Mouse (Mus musculus): ENCODE measurements around the gene Adamts6.
A peak's percentile ranks its signal among the peaks of the same experiment; 100 is the strongest.

Adamts6 gene

GRCm38 (mm10) chr13:104468061-104468460 is 180.4 kb downstream of the Adamts6 start:
- DNase-seq, result no peak

GRCm38 (mm10) chr13:104476285-104476956 is 188.8 kb downstream of the Adamts6 start:
- DNase-seq, result no peak

DNA sequence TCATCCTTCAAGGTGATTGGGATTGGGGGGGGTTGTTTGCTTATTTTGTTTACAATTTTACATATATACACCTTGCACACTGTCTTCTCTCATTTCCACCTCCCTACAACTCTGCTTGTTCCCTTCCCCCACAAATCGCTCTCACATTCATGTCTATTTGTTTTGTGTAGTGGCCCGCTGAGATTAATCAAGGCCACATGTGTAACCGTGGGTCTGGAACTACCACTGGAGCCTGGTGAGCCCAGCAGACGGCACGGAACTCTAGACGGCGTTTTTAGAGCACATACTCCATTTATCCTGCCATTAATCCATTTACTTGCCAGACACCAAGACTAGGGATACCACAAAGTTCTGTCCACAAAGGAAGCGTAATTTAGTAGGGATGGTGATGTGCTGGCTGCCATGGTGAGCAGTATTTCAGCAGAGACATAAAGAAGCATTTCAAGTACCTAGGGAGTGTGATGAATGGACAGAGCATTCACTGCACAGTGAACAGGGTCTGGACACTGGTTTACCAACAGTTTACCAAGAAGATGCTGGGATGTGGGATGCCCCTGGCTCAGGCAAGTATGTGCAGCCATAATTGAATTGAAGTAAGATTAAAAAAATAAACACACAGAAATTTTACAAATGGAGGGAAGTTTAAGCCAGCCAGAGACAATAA is 194.9 kb downstream of the Adamts6 start:
- DNase-seq, result no peak

GRCm38 (mm10) chr13:104483111-104483722 is 195.6 kb downstream of the Adamts6 start:
- DNase-seq, result peak in 1 of 2 experiments; percentile 29

GRCm38 (mm10) chr13:104491046-104491811 is 203.6 kb downstream of the Adamts6 start:
- no peak for DNase-seq

DNA sequence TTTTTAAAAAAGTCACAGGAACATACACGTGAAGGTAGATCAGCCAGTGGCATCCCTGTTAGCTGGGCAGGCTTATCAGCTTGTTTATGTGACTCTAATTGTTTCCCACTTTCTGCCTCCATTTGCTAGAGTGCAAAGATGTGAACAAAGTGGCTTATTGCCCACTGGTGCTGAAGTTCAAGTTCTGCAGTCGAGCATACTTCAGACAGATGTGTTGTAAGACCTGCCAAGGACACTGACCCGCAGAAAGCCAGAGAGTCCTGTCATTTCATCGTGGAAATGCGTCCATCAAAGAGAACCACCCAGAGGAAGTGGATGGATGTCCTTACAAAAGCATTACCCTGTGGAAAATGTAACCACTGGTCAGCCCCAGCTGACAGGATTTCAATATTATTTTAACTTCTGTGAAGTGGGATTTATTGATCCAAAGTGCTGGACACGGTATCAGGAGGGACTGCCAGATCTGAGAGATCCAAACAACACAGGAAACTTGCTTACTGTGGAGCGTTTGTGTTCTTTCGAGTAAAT is 205.9 kb downstream of the Adamts6 start:
- DNase-seq, result no peak

- DNase-seq, result no peak
Measured at GRCm38 (mm10) chr13:104494200-104494873, 206.7 kb downstream of the Adamts6 start.

- no peak for DNase-seq
Measured at GRCm38 (mm10) chr13:104497592-104497991, 210.0 kb downstream of the Adamts6 start.

DNA sequence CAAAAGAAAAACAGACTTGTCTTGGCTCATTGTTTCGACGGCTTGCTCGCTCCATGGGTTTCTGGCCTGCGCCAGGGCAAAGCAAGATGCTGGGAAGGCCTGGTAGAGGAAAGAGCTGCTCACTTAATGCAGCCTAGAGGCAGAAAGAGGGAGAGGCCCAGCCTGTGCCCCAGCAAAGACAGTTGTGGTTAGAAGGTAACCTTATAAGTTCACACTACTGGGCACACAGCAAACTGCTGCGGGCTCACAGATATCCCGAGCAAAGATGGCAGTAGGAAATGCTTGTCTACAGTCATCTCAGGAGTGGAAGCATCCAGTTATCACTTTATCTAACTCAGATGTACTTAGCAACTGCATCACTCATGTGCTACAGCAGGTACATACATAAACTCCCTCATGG is 211.0 kb downstream of the Adamts6 start:
- no peak for DNase-seq

- DNase-seq, result no peak
Measured at GRCm38 (mm10) chr13:104499116-104500040, 211.7 kb downstream of the Adamts6 start.

GRCm38 (mm10) chr13:104502406-104502805 is 214.8 kb downstream of the Adamts6 start:
- no peak for DNase-seq

DNA sequence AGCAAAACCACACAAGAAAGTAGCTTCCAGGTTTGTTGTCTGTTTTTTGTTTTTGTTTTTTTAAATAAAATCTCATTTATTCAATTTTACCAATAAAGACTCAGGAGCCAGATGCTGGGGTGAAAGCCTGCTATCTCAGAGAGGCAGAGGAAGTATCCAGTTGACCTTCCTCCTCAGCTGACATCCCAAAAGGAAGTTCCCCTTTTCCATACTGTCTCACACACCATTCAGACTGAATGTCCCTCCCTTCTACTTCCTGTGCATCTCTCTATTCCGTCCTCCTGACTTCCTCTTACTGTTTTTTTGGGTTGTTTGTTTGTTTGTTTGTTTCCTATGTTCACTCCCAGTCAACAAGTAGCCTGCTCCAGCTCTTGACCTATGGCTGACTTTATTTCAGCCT is 216.4 kb downstream of the Adamts6 start:
- DNase-seq, result no peak

GRCm38 (mm10) chr13:104506165-104506875 is 218.7 kb downstream of the Adamts6 start:
- no peak for DNase-seq

DNA sequence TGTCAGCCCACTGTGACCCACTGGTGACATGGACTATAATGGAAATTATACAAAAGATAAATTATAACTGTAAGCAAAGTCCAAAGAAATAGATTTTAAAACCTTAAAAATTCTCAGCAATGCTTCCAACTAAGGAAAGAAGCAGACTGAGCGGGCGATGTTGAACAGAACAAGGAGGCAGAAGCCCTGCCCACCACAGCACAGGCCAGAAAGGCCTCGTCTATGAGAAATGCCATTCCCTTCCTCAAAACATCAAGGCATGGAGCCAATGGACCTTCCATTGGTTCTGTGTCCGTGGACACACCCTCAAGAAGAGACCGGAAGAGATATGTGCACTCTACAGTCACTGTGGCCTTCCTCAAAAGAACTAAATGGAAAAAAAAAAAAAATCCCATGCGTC is 220.0 kb downstream of the Adamts6 start:
- no peak for DNase-seq

DNA sequence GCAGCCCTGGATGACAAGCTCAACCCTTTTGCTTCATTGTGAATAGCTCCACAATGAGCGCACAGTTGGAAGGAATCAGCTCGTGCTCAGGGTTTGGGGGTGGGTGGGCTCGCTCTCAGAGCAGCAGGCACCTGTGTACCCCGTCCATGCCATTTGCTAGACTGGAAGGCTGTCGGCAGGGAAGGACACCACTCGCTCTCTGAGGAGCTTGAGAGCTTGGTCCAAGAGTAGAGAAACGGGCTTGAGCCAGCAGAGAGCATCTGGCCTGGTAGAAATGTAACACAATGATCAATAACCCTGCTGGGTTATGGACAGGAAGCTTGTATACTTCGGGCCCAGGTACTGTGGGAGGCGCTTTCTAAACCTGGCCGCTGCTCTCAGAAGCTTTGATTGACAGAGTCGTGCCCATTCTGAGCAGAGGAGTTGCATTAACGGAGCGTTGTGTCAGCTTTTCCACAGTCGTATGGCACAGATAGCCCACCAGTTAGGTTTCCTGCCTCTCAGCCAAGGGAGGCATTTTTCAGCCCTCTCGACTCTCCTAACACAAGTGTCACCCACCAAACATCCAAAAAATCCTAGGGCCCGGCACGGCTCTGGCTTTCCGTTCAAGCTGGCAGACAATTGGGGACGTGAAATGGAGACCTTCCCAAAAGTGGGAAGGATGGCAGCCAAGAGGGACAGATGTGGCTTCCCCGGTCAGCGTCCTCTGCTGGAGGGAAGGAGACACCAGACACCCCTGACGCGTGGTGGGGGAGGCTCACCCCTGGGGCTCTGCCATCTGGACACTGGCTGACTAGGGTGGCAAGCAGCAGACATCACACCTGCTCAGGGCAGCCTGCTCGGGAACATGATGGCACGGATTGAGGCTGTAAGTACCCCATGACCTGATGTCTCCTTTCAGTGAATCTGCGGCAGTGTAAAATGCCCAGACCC is 222.2 kb downstream of the Adamts6 start:
- DNase-seq, result peak; percentile 60 to 73

- peak; percentile 12 to 13 for DNase-seq
Measured at GRCm38 (mm10) chr13:104510766-104511165, 223.1 kb downstream of the Adamts6 start.

DNA sequence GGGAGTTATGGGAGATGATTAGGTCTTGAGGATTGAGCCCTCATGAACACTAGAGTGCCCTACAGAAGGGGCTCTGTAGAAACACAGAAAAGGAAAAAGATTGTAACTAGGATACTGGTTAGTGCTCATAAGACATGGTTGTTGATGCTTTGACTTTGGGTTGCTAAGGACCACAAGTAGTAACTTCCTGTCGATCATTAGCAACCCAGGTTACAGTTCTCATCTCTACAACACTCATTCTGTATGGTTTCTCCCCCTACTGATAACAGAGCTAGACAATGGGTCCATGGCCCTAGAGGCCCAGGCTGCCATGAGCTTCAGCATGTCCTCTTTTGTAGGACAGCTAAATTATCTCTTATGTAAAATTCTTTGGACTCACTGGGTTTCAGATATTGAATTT is 227.4 kb downstream of the Adamts6 start:
- DNase-seq, result no peak

DNA sequence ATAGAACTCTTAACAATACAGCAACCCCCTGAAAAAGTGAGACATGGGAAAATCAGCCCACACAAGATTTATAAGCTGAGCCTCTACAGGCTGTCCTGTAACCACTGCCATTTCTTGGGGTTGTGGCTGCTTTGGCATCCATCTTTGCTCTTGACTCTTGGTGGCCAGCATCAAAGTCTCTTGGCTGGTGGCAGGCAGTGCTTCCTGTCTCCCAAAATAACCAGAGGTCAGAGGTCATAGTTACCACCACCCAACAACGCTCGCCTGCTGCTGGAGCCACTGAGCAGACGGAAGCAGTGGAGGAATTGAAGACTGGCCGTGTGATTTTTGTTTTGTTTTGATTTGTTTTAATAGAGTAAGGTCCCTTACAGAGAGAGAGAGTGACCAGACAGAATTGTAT is 228.5 kb downstream of the Adamts6 start:
- DNase-seq, result no peak

DNA sequence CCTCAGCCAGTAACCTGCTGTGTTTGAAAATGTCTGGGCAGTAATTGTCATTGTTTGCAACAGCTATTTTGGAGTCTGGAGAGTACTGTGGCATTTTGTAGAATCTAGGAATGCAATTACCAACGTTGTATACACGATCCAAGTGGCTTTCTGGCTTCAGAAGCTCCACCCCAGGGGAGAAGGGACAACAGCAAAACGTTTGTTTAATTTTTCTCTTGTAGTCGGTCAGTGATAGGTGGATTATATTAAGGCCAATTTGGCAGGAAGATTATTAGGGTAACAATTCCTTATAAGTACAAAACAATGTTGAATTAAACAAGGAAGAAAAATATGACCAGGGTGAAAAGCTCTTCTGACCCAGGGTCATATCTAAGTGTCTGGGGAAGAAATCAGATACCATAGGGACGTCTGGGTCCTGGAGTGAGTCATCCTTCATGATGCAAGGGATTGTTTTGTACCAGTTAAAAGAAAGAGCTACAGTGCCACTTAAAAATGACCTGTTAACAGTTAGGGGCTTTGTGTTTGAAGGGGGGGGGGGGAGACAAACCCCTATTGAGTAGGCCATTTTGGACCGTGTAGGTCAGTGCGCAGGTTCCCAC is 229.2 kb downstream of the Adamts6 start:
- DNase-seq, result no peak

Data from cerebellum, postnatal 25 days (tissue).